Mouse (Mus musculus): Measurements from ENCODE around the gene Clic1.

DNA sequence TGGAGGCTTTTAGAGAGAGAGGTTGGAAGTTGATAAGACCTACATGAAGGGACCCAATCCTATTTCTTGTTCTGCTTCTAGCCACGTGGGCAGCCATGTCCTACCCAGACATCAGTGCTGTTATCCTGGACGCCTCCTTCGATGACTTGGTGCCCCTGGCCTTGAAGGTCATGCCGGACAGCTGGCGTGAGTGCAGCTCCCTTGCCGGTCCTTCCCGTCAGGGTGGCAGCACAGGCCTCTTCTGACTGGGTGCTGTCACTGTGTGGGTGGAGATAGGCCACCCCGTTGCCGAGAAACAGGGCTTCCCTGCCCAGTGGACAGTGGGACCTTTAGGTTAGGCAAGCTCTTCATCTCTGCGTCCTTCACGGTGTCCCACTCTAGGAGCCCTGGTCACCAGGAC, 51.4 kb downstream of the Clic1 start:
- TF ChIP-seq EP300 (IDR thresholded peaks at IDR 0.05; ENCODE audit: insufficient read depth, low read depth, low read length) (no peak), CTCF (IDR thresholded peaks at IDR 0.05) (no peak), POLR2A (IDR thresholded peaks at IDR 0.05; ENCODE audit: insufficient read depth, low read depth, low read length) (no peak)
